Mouse (Mus musculus) lung, adult 2 months (tissue): ENCODE data around the gene Cacng8.

Experiments
- CTCF ChIP-seq: fragments of 200-500 bp; IDR thresholded peaks from 2 replicates; pipeline ENCODE4 v1.5.1; 2011; ENCODE audit warnings: mild to moderate bottlenecking, low read length, control low read depth; ENCODE audit not compliant: insufficient read depth
- POLR2A ChIP-seq: fragments of 200-500 bp; IDR thresholded peaks from 2 replicates; pipeline ENCODE4 v1.6.1; 2011; ENCODE audit warnings: low read depth, mild to moderate bottlenecking, control low read depth, low read length, borderline replicate concordance; ENCODE audit errors: extremely low read depth

GRCm38 (mm10) chr7:3367569-3367968 is 22.9 kb upstream of the Cacng8 start:
- TF ChIP-seq POLR2A: no peak
- no peak for TF ChIP-seq CTCF
